Mouse (Mus musculus): ENCODE data around the gene Fbxo11. TPM values are rescaled to one million over a fixed set of nuclear protein-coding genes. Genes with fewer than 3 reads are reported as not detected.
"Not testable (repeated sequence)": the region's sequence is repeated elsewhere in the genome, so short reads cannot be mapped to it uniquely, and the experiment has no call there.

The Fbxo11 gene
- polyA plus RNA-seq, 1 experiment = 39.6 TPM

DNA sequence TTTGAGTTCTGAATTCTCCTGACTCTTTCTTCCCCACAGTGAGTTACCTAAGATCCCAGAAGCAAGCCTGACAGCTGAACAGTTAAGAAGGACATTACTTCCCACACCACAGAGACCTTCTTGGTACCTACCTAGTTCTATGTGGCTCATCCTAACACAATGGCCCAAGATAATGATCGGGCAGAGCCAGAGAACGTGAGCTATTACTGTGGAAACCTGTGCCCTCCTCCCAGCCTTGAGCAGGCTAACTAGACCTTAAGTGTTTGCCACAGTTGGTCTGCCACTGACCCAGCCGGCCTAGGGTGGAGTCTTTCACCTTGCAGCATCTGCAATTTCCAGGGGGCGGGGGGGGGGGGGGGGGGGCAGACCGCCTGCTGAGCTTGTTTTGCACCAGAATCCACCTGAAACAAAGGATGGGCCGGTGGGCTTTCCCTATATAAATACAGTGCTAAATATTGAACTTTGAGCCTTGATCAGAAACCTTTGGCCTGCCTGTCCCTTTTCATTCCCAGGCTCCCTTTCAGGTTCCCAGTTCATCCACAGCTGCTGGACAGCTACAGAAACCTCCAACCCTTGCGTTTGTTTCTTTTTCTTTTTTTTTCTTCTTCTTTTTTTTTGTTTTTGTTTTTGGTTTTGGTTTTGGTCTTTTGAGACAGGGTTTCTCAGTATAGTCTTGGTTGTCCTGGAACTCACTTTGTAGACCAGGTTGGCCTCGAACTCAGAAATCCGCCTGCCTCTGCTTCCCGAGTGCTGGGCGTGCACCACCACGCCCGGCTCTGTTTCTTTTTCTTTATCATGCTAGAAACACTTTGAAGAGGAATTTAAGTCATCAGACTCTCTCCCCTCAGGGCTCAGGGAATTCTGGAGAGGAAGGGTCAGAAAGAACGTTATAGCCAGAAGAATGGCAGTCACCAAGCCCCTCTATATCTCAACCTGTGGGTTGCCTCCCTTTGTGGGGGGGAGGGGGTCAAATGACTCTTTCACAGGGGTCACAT lies 101.7 kb downstream of the Fbxo11 start:
- Histone ChIP-seq H3K4me1 (replicated peaks; ENCODE audit: control insufficient read depth, insufficient read depth, low read length) (no peaks in the 10 kb centered on the region; the same call in 1 of the 2 replicates), H3K27ac (ENCODE audit: control insufficient read depth, insufficient read depth, low read length) (no peak overlapping the region), H3K4me3 (ENCODE audit: control insufficient read depth, insufficient read depth, low read length) (no peak overlapping the region), H3K27me3 (ENCODE audit: control insufficient read depth, insufficient read depth, low read length) (no peaks in the 10 kb centered on the region), H3K36me3 (ENCODE audit: control insufficient read depth, insufficient read depth, low read length) (no peaks in the 10 kb centered on the region)
- DNase-seq = no peak
- WGBS = 97% methylated on average over 14 of the region's 14 CpGs
- TF ChIP-seq POLR2A (IDR thresholded peaks at IDR 0.05; ENCODE audit: control insufficient read depth, extremely low read depth, insufficient read depth, low read length, poor library complexity) (no peak), CTCF (IDR thresholded peaks at IDR 0.05; ENCODE audit: borderline replicate concordance, control insufficient read depth, extremely low read depth, insufficient read depth, low read length, poor library complexity) (no peak)

DNA sequence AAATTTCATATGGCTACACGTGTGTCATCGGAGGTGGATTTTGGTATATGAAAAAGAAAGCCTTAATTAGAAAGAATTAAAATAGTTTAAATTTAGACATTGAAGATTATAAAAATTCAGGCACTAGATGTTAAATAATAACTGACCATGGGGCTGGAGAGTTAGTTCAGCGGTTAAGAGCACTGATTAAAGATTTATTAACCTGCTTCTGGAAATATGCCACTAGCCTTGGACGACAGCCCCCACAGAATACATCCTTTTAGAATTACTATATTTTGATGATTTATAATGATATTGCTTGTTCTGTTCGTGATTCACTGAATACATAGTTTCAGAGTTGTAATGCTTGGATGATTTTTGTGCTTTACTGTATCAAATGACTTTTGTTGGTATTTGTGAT lies 105.2 kb downstream of the Fbxo11 start:
- not testable (repeated sequence) for H3K27me3 ChIP-seq (ENCODE audit: control insufficient read depth, insufficient read depth, low read length); H3K4me1 ChIP-seq (replicated peaks; ENCODE audit: control insufficient read depth, insufficient read depth, low read length); H3K4me3 ChIP-seq (ENCODE audit: control insufficient read depth, insufficient read depth, low read length); H3K36me3 ChIP-seq (ENCODE audit: control insufficient read depth, insufficient read depth, low read length); DNase-seq; H3K27ac ChIP-seq (ENCODE audit: control insufficient read depth, insufficient read depth, low read length)
- WGBS = 93% methylated on average over 5 of the region's 5 CpGs

DNA sequence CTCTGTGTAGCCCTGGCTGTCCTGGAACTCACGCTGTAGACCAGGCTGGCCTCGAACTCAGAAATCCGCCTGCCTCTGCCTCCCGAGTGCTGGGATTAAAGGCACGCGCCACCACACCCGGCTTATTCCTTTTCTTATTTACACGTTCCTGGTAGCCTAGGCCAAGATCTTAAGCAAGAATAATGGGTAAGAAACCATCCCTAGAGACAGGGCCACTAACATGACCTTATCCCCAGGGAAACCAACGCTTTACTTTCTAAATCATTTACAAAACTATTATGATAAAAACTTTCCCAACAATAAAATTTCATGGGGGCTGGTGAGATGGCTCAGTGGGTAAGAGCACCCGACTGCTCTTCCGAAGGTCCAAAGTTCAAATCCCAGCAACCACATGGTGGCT lies 105.7 kb downstream of the Fbxo11 start:
- WGBS = 98% methylated on average over 11 of the region's 11 CpGs
- DNase-seq; H3K27ac ChIP-seq (ENCODE audit: control insufficient read depth, insufficient read depth, low read length); H3K4me1 ChIP-seq (replicated peaks; ENCODE audit: control insufficient read depth, insufficient read depth, low read length); H3K4me3 ChIP-seq (ENCODE audit: control insufficient read depth, insufficient read depth, low read length); H3K27me3 ChIP-seq (ENCODE audit: control insufficient read depth, insufficient read depth, low read length); H3K36me3 ChIP-seq (ENCODE audit: control insufficient read depth, insufficient read depth, low read length): not testable (repeated sequence)

DNA sequence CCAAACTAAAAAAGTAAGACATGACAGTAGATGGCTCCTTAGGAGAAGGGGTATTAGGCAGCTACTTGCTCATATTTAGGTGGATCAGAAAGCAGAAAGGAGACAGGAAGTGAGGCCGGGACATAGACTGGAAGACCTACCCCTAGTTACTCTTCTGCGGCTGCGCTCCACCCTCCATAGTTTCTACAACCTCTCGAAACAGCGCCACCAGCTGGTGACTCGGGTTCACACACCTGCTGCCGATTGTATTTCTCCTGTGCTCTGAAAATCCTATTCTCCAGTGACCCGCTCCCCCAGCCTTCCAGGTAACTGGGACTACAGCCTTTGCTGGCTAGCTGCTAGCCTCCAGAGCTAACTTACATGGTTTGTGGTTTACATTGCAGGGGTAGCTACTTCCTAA lies 106.8 kb downstream of the Fbxo11 start:
- TF ChIP-seq CTCF (IDR thresholded peaks at IDR 0.05; ENCODE audit: borderline replicate concordance, control insufficient read depth, extremely low read depth, insufficient read depth, low read length, poor library complexity) = peak; percentile 61; the same call in 1 of the 2 replicates
- no peak for TF ChIP-seq POLR2A (IDR thresholded peaks at IDR 0.05; ENCODE audit: control insufficient read depth, extremely low read depth, insufficient read depth, low read length, poor library complexity)
- no peak for DNase-seq
- H3K36me3 ChIP-seq (ENCODE audit: control insufficient read depth, insufficient read depth, low read length) = no peaks in the 10 kb centered on the region
- H3K27me3 ChIP-seq (ENCODE audit: control insufficient read depth, insufficient read depth, low read length) = no peaks in the 10 kb centered on the region
- 57% methylated on average over 8 of the region's 8 CpGs for WGBS
- no peak overlapping the region for H3K27ac ChIP-seq (ENCODE audit: control insufficient read depth, insufficient read depth, low read length)
- H3K4me3 ChIP-seq (ENCODE audit: control insufficient read depth, insufficient read depth, low read length) = no peak overlapping the region
- no peaks in the 10 kb centered on the region for H3K4me1 ChIP-seq (replicated peaks; ENCODE audit: control insufficient read depth, insufficient read depth, low read length)

DNA sequence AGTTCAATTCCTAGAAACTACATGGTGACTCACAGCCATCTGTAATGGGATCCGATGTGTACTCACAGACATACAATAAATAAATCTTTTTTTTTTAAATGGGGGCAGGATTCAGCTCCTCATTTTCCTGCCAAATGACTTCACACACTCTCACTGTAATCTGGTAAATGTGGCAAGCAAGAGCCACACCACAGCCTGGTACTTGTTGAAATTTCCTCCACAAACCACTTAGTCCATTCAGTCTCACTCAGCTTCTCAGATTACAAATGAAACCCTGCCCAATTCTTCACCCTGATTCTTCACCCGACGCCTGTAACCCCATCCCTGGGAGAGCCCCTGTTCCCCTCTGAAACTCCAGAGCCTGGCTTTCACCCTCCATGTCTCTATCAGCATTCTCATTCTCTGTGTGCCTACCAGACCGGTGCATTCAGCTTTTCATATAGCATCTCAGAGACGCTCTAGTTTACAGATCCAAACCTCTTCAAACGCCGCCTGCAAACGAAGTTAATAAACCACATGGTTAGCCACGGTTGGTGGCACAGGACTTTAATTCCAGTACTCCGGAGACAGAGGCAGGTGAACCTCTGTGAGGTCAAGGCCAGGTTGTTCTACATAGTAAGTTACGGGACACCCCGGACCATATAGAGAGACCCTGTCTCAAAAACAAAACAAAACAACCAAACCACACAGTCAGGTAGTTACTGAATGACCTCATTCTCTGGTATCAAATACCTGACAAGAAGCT lies 107.8 kb downstream of the Fbxo11 start:
- Histone ChIP-seq H3K4me3 (ENCODE audit: control insufficient read depth, insufficient read depth, low read length) (no peak overlapping the region), H3K27ac (ENCODE audit: control insufficient read depth, insufficient read depth, low read length) (no peak overlapping the region), H3K4me1 (replicated peaks; ENCODE audit: control insufficient read depth, insufficient read depth, low read length) (no peaks in the 10 kb centered on the region), H3K27me3 (ENCODE audit: control insufficient read depth, insufficient read depth, low read length) (no peaks in the 10 kb centered on the region), H3K36me3 (ENCODE audit: control insufficient read depth, insufficient read depth, low read length) (no peaks in the 10 kb centered on the region)
- TF ChIP-seq CTCF (IDR thresholded peaks at IDR 0.05; ENCODE audit: borderline replicate concordance, control insufficient read depth, extremely low read depth, insufficient read depth, low read length, poor library complexity) = no peak
- TF ChIP-seq POLR2A (IDR thresholded peaks at IDR 0.05; ENCODE audit: control insufficient read depth, extremely low read depth, insufficient read depth, low read length, poor library complexity) = no peak
- 89% methylated on average over 12 of the region's 12 CpGs for WGBS
- no peak for DNase-seq

DNA sequence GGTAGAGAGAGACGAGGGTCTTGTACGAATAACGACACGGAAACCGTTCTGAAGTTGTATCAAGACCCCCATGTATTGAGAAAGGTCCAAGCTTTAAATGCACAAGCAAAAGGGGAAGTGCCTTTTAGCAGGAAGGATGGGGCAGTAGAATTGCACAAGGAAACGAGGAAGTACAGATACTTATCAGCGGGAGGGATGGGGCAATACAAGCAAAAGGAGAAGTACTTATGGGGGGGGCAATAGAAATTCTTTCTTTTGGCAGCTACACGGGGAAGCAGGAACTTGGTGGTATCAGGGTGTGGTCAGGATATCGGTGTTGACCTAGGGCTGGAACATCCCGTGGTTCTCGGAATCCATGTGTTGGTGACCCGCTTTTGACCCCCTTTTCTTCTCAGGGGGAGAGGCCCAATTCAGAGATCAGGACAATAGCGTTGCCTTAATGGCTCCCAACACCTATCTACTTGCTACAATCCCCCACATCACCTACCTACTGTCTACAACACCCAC lies 110.4 kb downstream of the Fbxo11 start:
- not testable (repeated sequence) for H3K36me3 ChIP-seq (ENCODE audit: control insufficient read depth, insufficient read depth, low read length); H3K27ac ChIP-seq (ENCODE audit: control insufficient read depth, insufficient read depth, low read length); DNase-seq; H3K4me1 ChIP-seq (replicated peaks; ENCODE audit: control insufficient read depth, insufficient read depth, low read length); H3K4me3 ChIP-seq (ENCODE audit: control insufficient read depth, insufficient read depth, low read length); H3K27me3 ChIP-seq (ENCODE audit: control insufficient read depth, insufficient read depth, low read length)
- 72% methylated on average over 13 of the region's 13 CpGs for WGBS
